Mouse (Mus musculus) liver, embryonic 14.5 days (tissue): ENCODE measurements around the gene Ift122.

Experiments
- CTCF ChIP-seq: IDR thresholded peaks from 2 replicates; pipeline ENCODE4 v1.5.1; 2016; ENCODE audit warnings: antibody characterized with exemption, low read depth, control low read depth
- EP300 ChIP-seq: IDR thresholded peaks from 2 replicates; pipeline ENCODE4 v1.6.1; 2016; ENCODE audit warnings: antibody characterized with exemption, low read depth

GRCm38 (mm10) chr6:115905568-115905967 is 52.3 kb downstream of the Ift122 start:
- TF ChIP-seq EP300 (no peak), CTCF (no peak)
